Mouse (Mus musculus): ENCODE measurements around the gene Igf2r.

DNA sequence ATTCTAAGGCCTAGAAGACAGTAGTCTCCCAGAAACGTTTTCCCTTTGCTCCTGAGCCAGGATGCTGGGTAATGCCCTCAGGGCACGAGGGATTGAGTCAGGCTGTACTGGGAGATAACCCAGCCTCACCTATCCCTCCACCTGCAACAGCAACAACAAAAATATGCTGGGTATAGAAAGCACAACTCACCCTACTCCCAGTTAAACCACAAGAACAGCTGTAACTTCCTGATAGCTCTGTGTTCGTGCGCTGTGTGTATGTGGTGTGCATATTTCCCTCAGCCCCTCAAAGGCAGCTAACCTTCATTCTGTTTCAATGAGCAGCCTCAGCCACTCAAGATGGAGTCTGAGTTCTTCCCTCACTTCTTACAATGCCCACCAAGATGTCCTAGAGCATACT, 23.7 kb downstream of the Igf2r start:
- TF ChIP-seq POLR2A (IDR thresholded peaks at IDR 0.05; ENCODE audit: low read depth, low read length): no peak
- no peak for TF ChIP-seq CTCF (conservative IDR thresholded peaks at IDR 0.05; ENCODE audit: insufficient read depth, insufficient read length, low read depth, low read length)
